Mouse (Mus musculus) myocyte (in vitro differentiated cells): ENCODE results near the gene Rbm42.

Source experiments
- CEBPB ChIP-seq: IDR thresholded peaks from 2 replicates; pipeline ENCODE4 v1.6.1; 2011; ENCODE audit warnings: mild to moderate bottlenecking, moderate library complexity; ENCODE audit not compliant: poor library complexity, insufficient read depth, severe bottlenecking
- E2F4 ChIP-seq: IDR thresholded peaks from one replicate; pipeline ENCODE4 v1.6.1; 2011; ENCODE audit warnings: mild to moderate bottlenecking, control low read depth, moderate library complexity; ENCODE audit not compliant: insufficient read depth
- MYOD1 ChIP-seq, 3 experiments: IDR thresholded peaks; one replicate each; pipeline ENCODE4 v1.6.1; 2011; ENCODE audit warnings: control low read depth in 2 of 3, low read depth in 2 of 3, mild to moderate bottlenecking in 2 of 3, moderate library complexity in 1 of 3; ENCODE audit not compliant: insufficient read length in 2 of 3, control insufficient read depth in 1 of 3
- REST ChIP-seq: IDR thresholded peaks from one replicate; pipeline ENCODE4 v1.6.1; 2011; ENCODE audit warnings: mild to moderate bottlenecking, control low read depth, moderate library complexity; ENCODE audit not compliant: insufficient read depth, insufficient read length

GRCm38 (mm10) chr7:30664529-30665200 lies 14.5 kb upstream of the Rbm42 start, which contains the start of gene Haus5:
- TF ChIP-seq MYOD1 (IDR thresholded peaks at IDR 0.05; ENCODE audit: control insufficient read depth in 1 of 3, insufficient read length in 2 of 3, low read depth in 2 of 3) (no peak), REST (no peak), CEBPB (no peak), E2F4 (peak; percentile 97)
